Mouse (Mus musculus) ovary, postnatal 14 days (tissue): ENCODE measurements around the gene Atxn2.

Source experiments
- DNase-seq: peaks from one replicate; pipeline ENCODE4 v3.0.0; 2022; ENCODE audit warnings: low spot score

Atxn2 gene

GRCm38 (mm10) chr5:121766038-121766773 is 55.1 kb downstream of the Atxn2 start:
- DNase-seq: no peak

GRCm38 (mm10) chr5:121767564-121767963 is 56.4 kb downstream of the Atxn2 start:
- no peak for DNase-seq

GRCm38 (mm10) chr5:121769827-121770226 is 58.7 kb downstream of the Atxn2 start:
- DNase-seq: no peak

GRCm38 (mm10) chr5:121771611-121772010 is 60.5 kb downstream of the Atxn2 start:
- no peak for DNase-seq

GRCm38 (mm10) chr5:121778485-121779119 is 67.5 kb downstream of the Atxn2 start:
- DNase-seq: no peak

- no peak for DNase-seq
Observed at GRCm38 (mm10) chr5:121780180-121780579, 69.0 kb downstream of the Atxn2 start.

GRCm38 (mm10) chr5:121782467-121782866 is 71.3 kb downstream of the Atxn2 start:
- no peak for DNase-seq

GRCm38 (mm10) chr5:121783862-121784500 is 72.8 kb downstream of the Atxn2 start:
- no peak for DNase-seq

- no peak for DNase-seq
Observed at GRCm38 (mm10) chr5:121791026-121791425, 79.9 kb downstream of the Atxn2 start.

- no peak for DNase-seq
Observed at GRCm38 (mm10) chr5:121795800-121796199, 84.7 kb downstream of the Atxn2 start.

GRCm38 (mm10) chr5:121798447-121798846 is 87.3 kb downstream of the Atxn2 start:
- no peak for DNase-seq

GRCm38 (mm10) chr5:121807186-121807585 is 96.0 kb downstream of the Atxn2 start:
- no peak for DNase-seq

- DNase-seq: no peak
Observed at GRCm38 (mm10) chr5:121808202-121808601, 97.1 kb downstream of the Atxn2 start.

GRCm38 (mm10) chr5:121809667-121810224 is 98.6 kb downstream of the Atxn2 start:
- DNase-seq: no peak

GRCm38 (mm10) chr5:121810331-121811151 is 99.4 kb downstream of the Atxn2 start:
- no peak for DNase-seq

- no peak for DNase-seq
Observed at GRCm38 (mm10) chr5:121811485-121811931, 100.4 kb downstream of the Atxn2 start.

GRCm38 (mm10) chr5:121812526-121813243 is 101.5 kb downstream of the Atxn2 start:
- DNase-seq: no peak

- DNase-seq: no peak
Observed at GRCm38 (mm10) chr5:121813744-121814143, 102.6 kb downstream of the Atxn2 start.

- no peak for DNase-seq
Observed at GRCm38 (mm10) chr5:121815067-121815466, 103.9 kb downstream of the Atxn2 start.

GRCm38 (mm10) chr5:121815867-121816380 is 104.8 kb downstream of the Atxn2 start:
- no peak for DNase-seq

GRCm38 (mm10) chr5:121816611-121817010 is 105.5 kb downstream of the Atxn2 start:
- DNase-seq: no peak
